Mouse (Mus musculus) bone marrow, adult 2 months (tissue): ENCODE data around the gene Txndc5.

ENCODE experiments used
- CTCF ChIP-seq: fragments of 200-500 bp; IDR thresholded peaks from 2 replicates; pipeline ENCODE4 v1.5.1; 2011; ENCODE audit warnings: low read length, control low read depth; ENCODE audit not compliant: control insufficient read depth, insufficient read depth
- POLR2A ChIP-seq: fragments of 200-500 bp; IDR thresholded peaks from 2 replicates; pipeline ENCODE4 v1.6.1; 2011; ENCODE audit warnings: low read depth, mild to moderate bottlenecking, control low read depth, low read length, borderline replicate concordance; ENCODE audit not compliant: control insufficient read depth

GRCm38 (mm10) chr13:38544769-38545445 lies 16.3 kb upstream of the Txndc5 start:
- TF ChIP-seq POLR2A, result no peak
- no peak for TF ChIP-seq CTCF
